Mouse (Mus musculus) limb, embryonic 11.5 days (tissue): ENCODE measurements around the gene Nmbr. TPM values are rescaled to one million over a fixed set of nuclear protein-coding genes. Genes with fewer than 3 reads are reported as not detected.

ENCODE experiments used
- ATAC-seq: fragments of 200-750 bp; cut with Nextera tagmentation; 2 replicates; pipeline ENCODE4 v1.8.0; 2017; ENCODE audit warnings: low read depth; ENCODE audit not compliant: insufficient number of reproducible peaks, low FRiP score, low TSS enrichment
- DNase-seq: peaks from one replicate; pipeline ENCODE4 v3.0.0-alpha.2; 2015; ENCODE audit warnings: low spot score
- H3K27ac ChIP-seq: fragments of 300-500 bp; sonication (generic); replicated peaks from 2 replicates; pipeline ENCODE4 v1.5.1; 2014; ENCODE audit warnings: low read depth, mild to moderate bottlenecking, low read length
- H3K27me3 ChIP-seq: fragments of 300-500 bp; sonication (generic); 2 replicates; pipeline ENCODE4 v1.6.1; 2014; ENCODE audit warnings: mild to moderate bottlenecking, low read length, mixed read lengths; ENCODE audit not compliant: control insufficient read depth, insufficient read depth
- H3K36me3 ChIP-seq: fragments of 300-500 bp; sonication (generic); 2 replicates; pipeline ENCODE4 v1.6.1; 2014; ENCODE audit warnings: mild to moderate bottlenecking, low read length, moderate library complexity, mixed read lengths; ENCODE audit not compliant: control insufficient read depth, insufficient read depth
- H3K4me1 ChIP-seq: fragments of 300-500 bp; sonication (generic); 2 replicates; pipeline ENCODE4 v1.6.1; 2014; ENCODE audit warnings: low read length, mixed read lengths; ENCODE audit not compliant: control insufficient read depth, insufficient read depth
- H3K4me2 ChIP-seq: fragments of 300-500 bp; sonication (generic); 2 replicates; pipeline ENCODE4 v1.6.1; 2014; ENCODE audit warnings: low read depth, mild to moderate bottlenecking, moderate library complexity; ENCODE audit not compliant: severe bottlenecking
- H3K4me3 ChIP-seq: fragments of 300-500 bp; sonication (generic); 2 replicates; pipeline ENCODE4 v1.5.1; 2014; ENCODE audit warnings: low read depth, low read length
- H3K9ac ChIP-seq: fragments of 300-500 bp; sonication (generic); 2 replicates; pipeline ENCODE4 v1.6.1; 2014; ENCODE audit warnings: mild to moderate bottlenecking, low read length
- H3K9me3 ChIP-seq: fragments of 300-500 bp; sonication (generic); 2 replicates; pipeline ENCODE4 v1.6.1; 2016; ENCODE audit warnings: low read length; ENCODE audit not compliant: control insufficient read depth
- WGBS: fragments of 180-500 bp; shearing (Covaris S2); extraction: QIAGEN DNeasy Blood & Tissue Kit; methylation state at CpG from one replicate; pipeline ENCODE4 v1.1.7; 2014; 5-methylcytosine and 5-hydroxymethylcytosine counted together
- polyA plus RNA-seq: library from polyadenylated mRNA; unstranded; fragments of >200 nt; fragmentation: Nextera tagmentation; extraction: Ambion mirVana; gene quantifications from 2 replicates; pipeline ENCODE4 v1.2.1, GENCODE M21; 2014

Nmbr gene
- 0.16 TPM in 1 of 2 replicates, not detected in the other for polyA plus RNA-seq

DNA sequence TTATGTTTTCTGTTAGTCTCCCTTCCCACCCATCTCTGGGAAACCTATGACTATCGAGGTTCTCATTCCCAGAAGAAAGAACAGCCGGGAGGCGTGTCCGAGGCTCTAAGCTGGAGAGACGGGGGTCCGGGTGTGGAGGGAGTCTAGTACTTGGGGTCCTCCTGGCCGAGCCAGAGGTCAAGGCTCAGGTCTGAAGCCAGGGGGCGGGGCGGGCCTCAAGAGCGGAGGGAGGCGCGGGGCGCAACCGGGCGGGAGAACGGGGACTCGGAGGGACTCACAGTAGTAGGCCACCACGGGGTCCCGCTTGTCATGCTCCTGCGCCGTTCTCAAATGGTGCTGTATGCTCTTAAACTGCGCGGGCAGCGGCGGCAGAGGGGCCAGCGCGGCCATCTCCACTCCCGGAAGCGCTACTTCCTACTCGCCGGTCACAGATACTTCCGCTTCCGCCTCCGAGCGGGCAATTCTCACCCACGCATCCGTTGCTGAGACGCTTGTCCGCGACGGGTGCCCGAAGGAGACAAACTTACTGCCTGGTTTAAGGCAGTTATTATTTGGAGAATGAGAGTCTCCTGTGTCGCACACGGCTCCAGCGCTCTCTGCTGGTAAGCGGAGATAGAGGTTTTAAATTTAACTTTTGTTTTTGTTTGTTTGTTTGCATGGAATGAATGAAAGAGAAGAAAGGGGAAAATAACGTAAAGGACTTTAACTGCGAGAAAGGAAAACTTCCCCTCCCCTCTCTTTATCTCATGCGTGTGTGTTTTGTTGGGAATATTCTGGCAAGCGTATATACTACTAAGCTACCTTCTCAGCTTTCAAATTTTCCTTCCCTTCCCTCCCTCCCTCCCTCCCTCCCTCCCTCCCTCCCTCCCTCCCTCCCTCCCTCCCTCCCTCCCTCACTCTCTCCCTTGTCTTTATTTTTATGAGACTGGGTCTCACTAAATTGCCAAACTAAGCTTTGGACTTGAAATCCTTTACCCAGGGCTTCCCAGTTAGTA lies at the start of gene Nmbr, which contains the start of gene Vta1:
Nmbr (plus strand) TSS at position 520 of the 995 bp plus-strand sequence.
Vta1 (minus strand) TSS at position 489 of the 995 bp plus-strand sequence.
- no peaks in the 10 kb centered on the region for H3K4me1 ChIP-seq
- peak within 1 kb of the TSS; percentile 51 for H3K4me2 ChIP-seq
- peak within 1 kb of the TSS; percentile 90 for H3K4me3 ChIP-seq
- H3K27ac ChIP-seq: no peak within 1 kb of the TSS
- H3K36me3 ChIP-seq: no peaks in the 10 kb centered on the region
- ATAC-seq: peak; percentile 97
- H3K9me3 ChIP-seq: no peaks in the 10 kb centered on the region
- H3K27me3 ChIP-seq: no peaks in the 10 kb centered on the region
- DNase-seq: peak; percentile 96
- WGBS: under 1% methylated on average over 49 of the region's 50 CpGs
- peak within 1 kb of the TSS; percentile 79 for H3K9ac ChIP-seq

- WGBS: 85% methylated on average over 2 of the region's 2 CpGs
- no peaks in the 10 kb centered on the region for H3K4me1 ChIP-seq
- H3K9ac ChIP-seq: no peak overlapping the region
- H3K4me3 ChIP-seq: no peak overlapping the region
- ATAC-seq (no peak), DNase-seq (no peak)
- H3K27me3 ChIP-seq: no peaks in the 10 kb centered on the region
- H3K27ac ChIP-seq: no peak overlapping the region
- H3K36me3 ChIP-seq: no peaks in the 10 kb centered on the region
- no peaks in the 10 kb centered on the region for H3K9me3 ChIP-seq
- no peak overlapping the region for H3K4me2 ChIP-seq
These were observed 44.5 kb upstream of the Nmbr start for GRCm38 (mm10) chr10:14660875-14661274.

DNA sequence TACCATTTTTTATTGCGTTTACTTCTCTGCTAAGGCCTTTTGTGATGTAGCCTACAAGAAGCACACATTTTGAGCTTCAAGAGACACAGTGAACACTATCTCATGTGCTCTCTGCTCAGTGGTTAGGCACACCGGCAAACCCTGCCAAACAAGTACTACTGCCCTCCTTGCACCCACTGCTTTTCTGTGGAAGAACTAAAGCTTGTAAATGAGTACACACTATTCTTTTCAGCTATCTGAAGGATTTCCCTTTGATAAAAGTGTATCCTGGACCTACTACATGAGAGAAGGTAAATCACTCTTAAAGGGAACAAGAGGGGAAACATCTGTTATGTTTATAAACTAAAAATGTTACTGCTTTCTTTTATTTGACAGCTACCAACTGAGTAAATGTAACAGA lies 39.2 kb upstream of the Nmbr start:
- H3K9ac ChIP-seq: no peak overlapping the region
- no peak overlapping the region for H3K27ac ChIP-seq
- WGBS: 95% methylated on average over 2 of the region's 2 CpGs
- H3K27me3 ChIP-seq: no peaks in the 10 kb centered on the region
- H3K9me3 ChIP-seq: no peaks in the 10 kb centered on the region
- DNase-seq: no peak
- H3K4me1 ChIP-seq: no peaks in the 10 kb centered on the region
- no peak overlapping the region for H3K4me2 ChIP-seq
- H3K36me3 ChIP-seq: no peaks in the 10 kb centered on the region
- no peak overlapping the region for H3K4me3 ChIP-seq
- ATAC-seq: no peak

DNA sequence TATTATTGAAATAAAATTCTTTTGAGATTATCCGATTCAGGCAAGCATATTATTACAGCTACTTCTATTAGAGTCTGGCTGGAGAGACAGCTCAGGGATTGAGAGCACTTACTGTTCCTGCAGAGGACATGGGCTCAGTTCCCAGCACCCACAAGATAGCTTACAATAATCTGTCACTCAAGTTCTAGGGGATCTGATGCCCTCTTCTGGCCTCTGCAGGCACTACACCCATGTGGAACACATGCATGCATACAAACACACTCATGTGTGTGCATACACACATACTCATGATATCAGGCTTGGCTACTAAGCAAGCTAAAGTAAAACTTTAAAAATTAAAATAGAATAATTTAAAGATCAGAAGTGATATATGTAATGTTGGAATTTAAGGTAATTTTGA lies 19.7 kb upstream of the Nmbr start:
- H3K9ac ChIP-seq: no peak overlapping the region
- H3K27ac ChIP-seq: no peak overlapping the region
- no peaks in the 10 kb centered on the region for H3K27me3 ChIP-seq
- DNase-seq: no peak
- no peak overlapping the region for H3K4me3 ChIP-seq
- ATAC-seq: no peak
- no peak overlapping the region for H3K4me2 ChIP-seq
- H3K36me3 ChIP-seq: no peaks in the 10 kb centered on the region
- no peaks in the 10 kb centered on the region for H3K9me3 ChIP-seq
- WGBS: 98% methylated on average over 1 of the region's 1 CpGs
- H3K4me1 ChIP-seq: no peaks in the 10 kb centered on the region

- ATAC-seq: no peak
- DNase-seq: no peak
- no peaks in the 10 kb centered on the region for H3K4me1 ChIP-seq
- H3K9me3 ChIP-seq: no peaks in the 10 kb centered on the region
- no peak overlapping the region for H3K4me3 ChIP-seq
- no peak overlapping the region for H3K4me2 ChIP-seq
- H3K36me3 ChIP-seq: no peaks in the 10 kb centered on the region
- H3K27me3 ChIP-seq: no peaks in the 10 kb centered on the region
- no peak overlapping the region for H3K9ac ChIP-seq
- H3K27ac ChIP-seq: no peak overlapping the region
- WGBS: 90% methylated on average over 6 of the region's 6 CpGs
These were observed 16.5 kb upstream of the Nmbr start for GRCm38 (mm10) chr10:14688785-14689442.

DNA sequence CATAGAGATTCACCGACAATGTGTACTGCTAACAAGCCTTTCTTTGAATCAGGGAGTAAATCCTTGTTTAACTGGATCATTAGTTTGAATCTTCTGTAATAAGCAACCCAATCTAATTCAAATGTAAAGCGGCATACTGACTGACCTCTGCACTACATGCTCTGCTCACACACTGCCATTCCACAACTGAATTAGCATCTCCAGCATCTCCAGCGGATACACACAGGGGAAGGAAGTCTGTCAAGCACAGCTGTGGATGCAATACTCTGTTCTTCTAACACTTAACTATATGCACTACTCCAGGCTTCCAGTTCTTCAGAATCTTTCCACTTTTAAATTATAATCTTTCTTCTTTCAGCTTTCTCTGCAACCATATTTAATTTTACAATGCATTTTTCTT lies 15.0 kb upstream of the Nmbr start:
- no peak overlapping the region for H3K4me2 ChIP-seq
- no peak overlapping the region for H3K9ac ChIP-seq
- WGBS: 91% methylated on average over 3 of the region's 3 CpGs
- no peaks in the 10 kb centered on the region for H3K4me1 ChIP-seq
- no peak overlapping the region for H3K4me3 ChIP-seq
- no peak overlapping the region for H3K27ac ChIP-seq
- no peaks in the 10 kb centered on the region for H3K9me3 ChIP-seq
- H3K36me3 ChIP-seq: no peaks in the 10 kb centered on the region
- no peaks in the 10 kb centered on the region for H3K27me3 ChIP-seq
- no peak for DNase-seq
- ATAC-seq: no peak

GRCm38 (mm10) chr10:14703239-14703638 lies 2.2 kb upstream of the Nmbr start:
- Histone ChIP-seq H3K9me3 (no peaks in the 10 kb centered on the region), H3K27me3 (no peaks in the 10 kb centered on the region), H3K4me2 (no peak overlapping the region), H3K4me3 (no peak overlapping the region), H3K27ac (no peak overlapping the region), H3K9ac (no peak overlapping the region), H3K4me1 (no peaks in the 10 kb centered on the region), H3K36me3 (no peaks in the 10 kb centered on the region)
- ATAC-seq (no peak), DNase-seq (no peak)
- WGBS: 68% methylated on average over 1 of the region's 1 CpGs

DNA sequence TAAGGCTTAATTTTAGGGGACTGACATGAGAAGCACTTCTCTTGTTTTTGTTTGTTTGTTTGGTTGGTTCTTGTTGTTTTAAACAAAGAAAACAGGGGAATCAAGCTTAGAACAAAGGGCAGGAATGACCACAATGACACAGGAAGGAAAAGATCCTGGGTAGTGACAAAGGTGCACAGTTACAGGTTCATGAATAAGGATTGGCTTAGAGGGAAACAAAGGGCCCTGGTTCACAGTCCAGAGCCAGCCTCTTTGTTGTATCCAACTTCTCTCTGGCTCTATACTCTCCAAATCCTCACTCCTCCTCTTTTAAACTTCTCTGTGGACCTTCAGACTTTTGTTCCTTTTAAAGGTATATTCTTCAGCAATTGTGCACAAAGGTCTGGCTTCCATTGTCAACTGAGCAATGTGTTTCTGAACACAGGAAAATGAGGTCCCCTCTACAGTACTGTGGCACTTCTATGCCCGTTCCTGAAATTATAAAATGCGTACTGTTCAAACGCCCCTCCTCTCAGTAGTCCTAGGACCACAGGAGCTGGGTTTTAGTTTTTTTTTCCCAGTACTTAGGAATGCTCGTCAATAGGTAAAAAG lies 1.5 kb upstream of the Nmbr start:
- H3K9me3 ChIP-seq: no peaks in the 10 kb centered on the region
- H3K36me3 ChIP-seq: no peaks in the 10 kb centered on the region
- no peak overlapping the region for H3K4me3 ChIP-seq
- H3K9ac ChIP-seq: no peak overlapping the region
- H3K4me1 ChIP-seq: no peaks in the 10 kb centered on the region
- no peak for ATAC-seq
- H3K27ac ChIP-seq: no peak overlapping the region
- no peak for DNase-seq
- H3K27me3 ChIP-seq: no peaks in the 10 kb centered on the region
- peak overlapping the region; percentile 51; the same call in 1 of the 2 replicates for H3K4me2 ChIP-seq
- WGBS: 77% methylated on average over 4 of the region's 4 CpGs
